Mouse (Mus musculus) midbrain, postnatal 0 days (tissue): ENCODE data around the gene Nrp2. TPM values are rescaled to one million over a fixed set of nuclear protein-coding genes. Genes with fewer than 3 reads are reported as not detected.

Experiments
- ATAC-seq: fragments of 200-750 bp; cut with Nextera tagmentation; 2 replicates; pipeline ENCODE4 v1.8.0; 2017; ENCODE audit warnings: moderate number of reproducible peaks, mild to moderate bottlenecking, moderate TSS enrichment, moderate library complexity; ENCODE audit not compliant: low FRiP score
- DNase-seq: peaks from one replicate; pipeline ENCODE4 v3.0.0-alpha.2; 2015; ENCODE audit warnings: low spot score
- H3K27ac ChIP-seq: fragments of 300-500 bp; sonication (generic); 2 replicates; pipeline ENCODE4 v1.5.1; 2014; ENCODE audit warnings: low read depth, mild to moderate bottlenecking, low read length, mixed read lengths
- H3K27me3 ChIP-seq: fragments of 300-500 bp; sonication (generic); 2 replicates; pipeline ENCODE4 v1.6.1; 2014; ENCODE audit warnings: low read length, control low read depth, mixed read lengths; ENCODE audit not compliant: insufficient read depth
- H3K36me3 ChIP-seq: fragments of 300-500 bp; sonication (generic); 2 replicates; pipeline ENCODE4 v1.6.1; 2014; ENCODE audit warnings: low read length, control low read depth, mixed read lengths; ENCODE audit not compliant: insufficient read depth
- H3K4me1 ChIP-seq: fragments of 300-500 bp; sonication (generic); 2 replicates; pipeline ENCODE4 v1.6.1; 2014; ENCODE audit warnings: mild to moderate bottlenecking, control low read depth, antibody characterized with exemption, low read length, mixed read lengths; ENCODE audit not compliant: insufficient read depth
- H3K4me2 ChIP-seq: fragments of 300-500 bp; sonication (generic); 2 replicates; pipeline ENCODE4 v1.6.1; 2014; ENCODE audit warnings: low read depth, mild to moderate bottlenecking, low read length, mixed read lengths; ENCODE audit not compliant: poor library complexity, severe bottlenecking
- H3K4me3 ChIP-seq: fragments of 300-500 bp; sonication (generic); 2 replicates; pipeline ENCODE4 v1.5.1; 2014; ENCODE audit warnings: low read depth, mild to moderate bottlenecking, low read length, moderate library complexity
- H3K9ac ChIP-seq: fragments of 300-500 bp; sonication (generic); replicated peaks from 2 replicates; pipeline ENCODE4 v1.6.1; 2014; ENCODE audit warnings: mild to moderate bottlenecking, low read length, moderate library complexity, mixed read lengths; ENCODE audit not compliant: poor library complexity, severe bottlenecking
- H3K9me3 ChIP-seq: fragments of 300-500 bp; sonication (generic); 2 replicates; pipeline ENCODE4 v1.6.1; 2016; ENCODE audit warnings: low read length, control low read depth
- CTCF ChIP-seq: IDR thresholded peaks from 2 replicates; pipeline ENCODE4 v1.5.1; 2016; ENCODE audit warnings: antibody characterized with exemption, mild to moderate bottlenecking
- WGBS: fragments of 180-500 bp; shearing (Covaris S2); extraction: QIAGEN DNeasy Blood & Tissue Kit; methylation state at CpG from one replicate; pipeline ENCODE4 v1.1.7; 2014; 5-methylcytosine and 5-hydroxymethylcytosine counted together
- polyA plus RNA-seq: library from polyadenylated mRNA; unstranded; fragments of >200 nt; fragmentation: Nextera tagmentation; extraction: Ambion mirVana; gene quantifications from 2 replicates; pipeline ENCODE4 v1.2.1, GENCODE M21; 2015
- total RNA-seq: library from RNA; depleted of rRNA; stranded (reverse); fragments of >200 nt; gene quantifications from 2 replicates; pipeline ENCODE4 v1.2.3, GENCODE M21; 2014

Gene Nrp2
- total and polyA plus RNA-seq, 2 experiments from 2014 or later = 17.1 to 56.7 TPM

DNA sequence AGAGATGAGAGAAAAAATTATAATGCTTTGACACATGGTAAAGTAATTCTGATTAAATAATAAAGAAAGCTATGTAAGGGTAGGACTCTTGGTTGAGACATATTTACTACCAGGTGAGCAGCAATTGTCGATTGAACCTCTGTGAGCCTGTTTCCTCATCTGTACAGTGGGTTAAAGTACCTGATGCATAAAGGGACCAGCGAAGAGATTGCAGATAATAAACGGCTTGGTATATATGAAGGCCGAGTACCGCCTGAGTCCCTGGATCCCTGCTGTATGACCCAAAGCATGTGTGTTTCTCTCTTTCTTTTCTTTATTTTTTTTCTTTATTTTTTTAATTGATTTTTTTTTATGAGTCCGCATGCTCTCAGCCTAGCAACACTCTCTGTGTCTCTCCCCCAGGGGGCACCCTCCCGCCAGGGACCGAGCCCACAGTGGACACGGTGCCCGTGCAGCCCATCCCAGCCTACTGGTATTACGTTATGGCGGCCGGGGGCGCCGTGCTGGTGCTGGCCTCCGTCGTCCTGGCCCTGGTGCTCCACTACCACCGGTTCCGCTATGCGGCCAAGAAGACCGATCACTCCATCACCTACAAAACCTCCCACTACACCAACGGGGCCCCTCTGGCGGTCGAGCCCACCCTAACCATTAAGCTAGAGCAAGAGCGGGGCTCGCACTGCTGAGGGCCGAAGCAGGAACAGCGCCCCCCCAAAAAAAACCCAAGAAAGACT lies 92.4 kb downstream of the Nrp2 start:
- peak; percentile 56 for TF ChIP-seq CTCF
- Histone ChIP-seq H3K9me3 (no peaks in the 10 kb centered on the region), H3K36me3 (no peaks in the 10 kb centered on the region), H3K9ac (no peak overlapping the region), H3K4me3 (no peak overlapping the region), H3K4me2 (peak overlapping the region; percentile 37), H3K27me3 (no peaks in the 10 kb centered on the region), H3K4me1 (peaks cover 11% of the 10 kb centered on the region; the same call in 1 of the 2 replicates), H3K27ac (peak overlapping the region; percentile 81; the same call in 1 of the 2 replicates)
- DNase-seq (no peak), ATAC-seq (peak; percentile 46)
- WGBS = 25% methylated on average over 28 of the region's 28 CpGs

- 45% methylated on average over 9 of the region's 9 CpGs for WGBS
- no peaks in the 10 kb centered on the region for H3K36me3 ChIP-seq
- H3K9me3 ChIP-seq = no peaks in the 10 kb centered on the region
- H3K27me3 ChIP-seq = no peaks in the 10 kb centered on the region
- H3K9ac ChIP-seq = no peak overlapping the region
- H3K4me2 ChIP-seq = peak overlapping the region; percentile 37
- H3K4me1 ChIP-seq = peaks cover 11% of the 10 kb centered on the region; the same call in 1 of the 2 replicates
- 0 out of 2 replicates have a peak overlapping the region, but pooled peaks have one; percentile 26 for H3K27ac ChIP-seq
- peak; percentile 32; the same call in 1 of the 2 replicates for ATAC-seq
- DNase-seq = no peak
- no peak for TF ChIP-seq CTCF
- H3K4me3 ChIP-seq = no peak overlapping the region
Observed at GRCm38 (mm10) chr1:62796038-62796647, 93.1 kb downstream of the Nrp2 start.

- TF ChIP-seq CTCF = no peak
- no peak overlapping the region for H3K4me3 ChIP-seq
- H3K9me3 ChIP-seq = no peaks in the 10 kb centered on the region
- H3K4me1 ChIP-seq = peaks cover 7% of the 10 kb centered on the region; the same call in 1 of the 2 replicates
- H3K4me2 ChIP-seq = no peak overlapping the region
- H3K9ac ChIP-seq = no peak overlapping the region
- H3K27ac ChIP-seq = no peak overlapping the region
- no peak for DNase-seq
- no peaks in the 10 kb centered on the region for H3K36me3 ChIP-seq
- no peaks in the 10 kb centered on the region for H3K27me3 ChIP-seq
- WGBS = 51% methylated on average over 4 of the region's 4 CpGs
- ATAC-seq = no peak
Observed at GRCm38 (mm10) chr1:62799427-62799826, 96.3 kb downstream of the Nrp2 start.

- ATAC-seq (no peak), DNase-seq (no peak)
- no peak overlapping the region for H3K9ac ChIP-seq
- no peaks in the 10 kb centered on the region for H3K9me3 ChIP-seq
- no peak overlapping the region for H3K4me3 ChIP-seq
- WGBS = 91% methylated on average over 5 of the region's 5 CpGs
- no peaks in the 10 kb centered on the region for H3K27me3 ChIP-seq
- H3K4me1 ChIP-seq = 0 out of 2 replicates have a peak, but pooled peaks cover 5% of the 10 kb centered on the region
- TF ChIP-seq CTCF = no peak
- H3K36me3 ChIP-seq = no peaks in the 10 kb centered on the region
- no peak overlapping the region for H3K27ac ChIP-seq
- no peak overlapping the region for H3K4me2 ChIP-seq
Observed at GRCm38 (mm10) chr1:62800351-62800750, 97.3 kb downstream of the Nrp2 start.

- WGBS = 64% methylated on average over 4 of the region's 4 CpGs
- Histone ChIP-seq H3K9ac (no peak overlapping the region), H3K4me1 (no peaks in the 10 kb centered on the region), H3K4me2 (no peak overlapping the region), H3K27me3 (no peaks in the 10 kb centered on the region), H3K9me3 (no peaks in the 10 kb centered on the region), H3K36me3 (no peaks in the 10 kb centered on the region), H3K27ac (no peak overlapping the region), H3K4me3 (no peak overlapping the region)
- TF ChIP-seq CTCF = no peak
- ATAC-seq = no peak
- DNase-seq = no peak
Observed at GRCm38 (mm10) chr1:62801429-62801828, 98.3 kb downstream of the Nrp2 start.

DNA sequence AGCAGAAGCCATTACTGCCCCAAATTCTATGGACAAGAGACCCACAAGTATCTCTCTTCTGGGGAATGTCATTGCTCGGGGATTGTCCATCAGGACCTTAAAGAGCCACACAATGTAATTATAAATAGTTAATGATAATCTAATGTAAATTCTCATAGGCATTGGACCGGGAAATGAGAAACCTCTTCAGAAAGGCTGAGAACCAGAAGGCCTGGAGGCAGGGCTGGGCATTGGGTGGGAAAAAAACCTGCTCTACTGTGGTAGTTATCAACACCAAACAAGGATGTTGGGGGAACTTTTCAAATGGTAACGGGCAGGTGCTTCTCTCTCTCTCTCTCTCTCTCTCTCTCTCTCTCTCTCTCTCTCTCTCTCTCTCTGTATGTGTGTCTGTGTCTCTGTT lies 98.8 kb downstream of the Nrp2 start:
- no peak overlapping the region for H3K4me3 ChIP-seq
- no peaks in the 10 kb centered on the region for H3K4me1 ChIP-seq
- H3K27me3 ChIP-seq = no peaks in the 10 kb centered on the region
- H3K9me3 ChIP-seq = no peaks in the 10 kb centered on the region
- WGBS = 83% methylated on average over 3 of the region's 3 CpGs
- H3K36me3 ChIP-seq = no peaks in the 10 kb centered on the region
- H3K4me2 ChIP-seq = no peak overlapping the region
- no peak for ATAC-seq
- no peak overlapping the region for H3K9ac ChIP-seq
- no peak for TF ChIP-seq CTCF
- DNase-seq = no peak
- H3K27ac ChIP-seq = no peak overlapping the region
